Mouse (Mus musculus): Measurements from ENCODE around the gene Thsd4. TPM values are rescaled to one million over a fixed set of nuclear protein-coding genes. Genes with fewer than 3 reads are reported as not detected.

Thsd4 gene
- total and polyA plus RNA-seq, 2 experiments = 0.70 to 0.92 TPM

- DNase-seq (ENCODE audit: extremely low read depth, low read depth, low spot score) = no peak
- Histone ChIP-seq H3K27me3 (ENCODE audit: control insufficient read depth, insufficient read depth, low read length) (no peaks in the 10 kb centered on the region), H3K79me2 (ENCODE audit: control insufficient read depth, insufficient read depth, low read length) (no peaks in the 10 kb centered on the region), H3K27ac (replicated peaks; ENCODE audit: insufficient read depth, low read depth, low read length) (no peak overlapping the region), H3K9ac (ENCODE audit: low read depth, low read length) (no peak overlapping the region), H3K4me3 (ENCODE audit: insufficient read depth, low read depth, low read length) (no peak overlapping the region), H3K4me1 (ENCODE audit: control insufficient read depth, insufficient read depth, low read length) (no peaks in the 10 kb centered on the region), H3K36me3 (ENCODE audit: control insufficient read depth, insufficient read depth, low read length) (no peaks in the 10 kb centered on the region)
- TF ChIP-seq POLR2A (IDR thresholded peaks at IDR 0.05; ENCODE audit: extremely low read depth, insufficient read depth, low read length) = no peak
- no peak for TF ChIP-seq CTCF (IDR thresholded peaks at IDR 0.05; ENCODE audit: low read depth, low read length)
- WGBS = 23% methylated on average over 1 of the region's 1 CpGs
Observed at GRCm38 (mm10) chr9:60020444-60020843, 501.4 kb downstream of the Thsd4 start.

- no peak overlapping the region for H3K4me3 ChIP-seq (ENCODE audit: insufficient read depth, low read depth, low read length)
- H3K27ac ChIP-seq (replicated peaks; ENCODE audit: insufficient read depth, low read depth, low read length) = no peak overlapping the region
- H3K79me2 ChIP-seq (ENCODE audit: control insufficient read depth, insufficient read depth, low read length) = no peaks in the 10 kb centered on the region
- no peaks in the 10 kb centered on the region for H3K27me3 ChIP-seq (ENCODE audit: control insufficient read depth, insufficient read depth, low read length)
- H3K36me3 ChIP-seq (ENCODE audit: control insufficient read depth, insufficient read depth, low read length) = no peaks in the 10 kb centered on the region
- no peak for DNase-seq (ENCODE audit: extremely low read depth, low read depth, low spot score)
- no peak for TF ChIP-seq CTCF (IDR thresholded peaks at IDR 0.05; ENCODE audit: low read depth, low read length)
- TF ChIP-seq POLR2A (IDR thresholded peaks at IDR 0.05; ENCODE audit: extremely low read depth, insufficient read depth, low read length) = no peak
- H3K4me1 ChIP-seq (ENCODE audit: control insufficient read depth, insufficient read depth, low read length) = no peaks in the 10 kb centered on the region
- WGBS = 91% methylated on average over 1 of the region's 1 CpGs
- no peak overlapping the region for H3K9ac ChIP-seq (ENCODE audit: low read depth, low read length)
Observed at GRCm38 (mm10) chr9:60010285-60010684, 511.6 kb downstream of the Thsd4 start.

- Histone ChIP-seq H3K9ac (ENCODE audit: low read depth, low read length) (no peak overlapping the region), H3K4me1 (ENCODE audit: control insufficient read depth, insufficient read depth, low read length) (no peaks in the 10 kb centered on the region), H3K27ac (replicated peaks; ENCODE audit: insufficient read depth, low read depth, low read length) (no peak overlapping the region), H3K79me2 (ENCODE audit: control insufficient read depth, insufficient read depth, low read length) (no peaks in the 10 kb centered on the region), H3K27me3 (ENCODE audit: control insufficient read depth, insufficient read depth, low read length) (no peaks in the 10 kb centered on the region), H3K4me3 (ENCODE audit: insufficient read depth, low read depth, low read length) (no peak overlapping the region), H3K36me3 (ENCODE audit: control insufficient read depth, insufficient read depth, low read length) (no peaks in the 10 kb centered on the region)
- TF ChIP-seq POLR2A (IDR thresholded peaks at IDR 0.05; ENCODE audit: extremely low read depth, insufficient read depth, low read length) (no peak), CTCF (IDR thresholded peaks at IDR 0.05; ENCODE audit: low read depth, low read length) (no peak)
- WGBS = 50% methylated on average over 7 of the region's 7 CpGs
- DNase-seq (ENCODE audit: extremely low read depth, low read depth, low spot score) = no peak
Observed at GRCm38 (mm10) chr9:60008936-60009335, 512.9 kb downstream of the Thsd4 start.

- H3K27me3 ChIP-seq (ENCODE audit: control insufficient read depth, insufficient read depth, low read length) = no peaks in the 10 kb centered on the region
- H3K4me1 ChIP-seq (ENCODE audit: control insufficient read depth, insufficient read depth, low read length) = no peaks in the 10 kb centered on the region
- H3K27ac ChIP-seq (replicated peaks; ENCODE audit: insufficient read depth, low read depth, low read length) = no peak overlapping the region
- no peaks in the 10 kb centered on the region for H3K36me3 ChIP-seq (ENCODE audit: control insufficient read depth, insufficient read depth, low read length)
- no peak overlapping the region for H3K9ac ChIP-seq (ENCODE audit: low read depth, low read length)
- 92% methylated on average over 8 of the region's 8 CpGs for WGBS
- no peak for DNase-seq (ENCODE audit: extremely low read depth, low read depth, low spot score)
- no peaks in the 10 kb centered on the region for H3K79me2 ChIP-seq (ENCODE audit: control insufficient read depth, insufficient read depth, low read length)
- no peak for TF ChIP-seq POLR2A (IDR thresholded peaks at IDR 0.05; ENCODE audit: extremely low read depth, insufficient read depth, low read length)
- no peak overlapping the region for H3K4me3 ChIP-seq (ENCODE audit: insufficient read depth, low read depth, low read length)
Observed at GRCm38 (mm10) chr9:60002323-60002722, 519.5 kb downstream of the Thsd4 start.

GRCm38 (mm10) chr9:60001444-60001843, 520.4 kb downstream of the Thsd4 start:
- DNase-seq (ENCODE audit: extremely low read depth, low read depth, low spot score) = no peak
- H3K27ac ChIP-seq (replicated peaks; ENCODE audit: insufficient read depth, low read depth, low read length) = no peak overlapping the region
- H3K4me3 ChIP-seq (ENCODE audit: insufficient read depth, low read depth, low read length) = no peak overlapping the region
- 90% methylated on average over 3 of the region's 3 CpGs for WGBS
- H3K9ac ChIP-seq (ENCODE audit: low read depth, low read length) = no peak overlapping the region
- no peaks in the 10 kb centered on the region for H3K36me3 ChIP-seq (ENCODE audit: control insufficient read depth, insufficient read depth, low read length)
- H3K79me2 ChIP-seq (ENCODE audit: control insufficient read depth, insufficient read depth, low read length) = no peaks in the 10 kb centered on the region
- H3K4me1 ChIP-seq (ENCODE audit: control insufficient read depth, insufficient read depth, low read length) = no peaks in the 10 kb centered on the region
- TF ChIP-seq POLR2A (IDR thresholded peaks at IDR 0.05; ENCODE audit: extremely low read depth, insufficient read depth, low read length) = no peak
- TF ChIP-seq CTCF (IDR thresholded peaks at IDR 0.05; ENCODE audit: low read depth, low read length) = no peak
- no peaks in the 10 kb centered on the region for H3K27me3 ChIP-seq (ENCODE audit: control insufficient read depth, insufficient read depth, low read length)

GRCm38 (mm10) chr9:59997725-59998124, 524.1 kb downstream of the Thsd4 start:
- TF ChIP-seq POLR2A (IDR thresholded peaks at IDR 0.05; ENCODE audit: extremely low read depth, insufficient read depth, low read length) (no peak), CTCF (IDR thresholded peaks at IDR 0.05; ENCODE audit: low read depth, low read length) (no peak)
- Histone ChIP-seq H3K27me3 (ENCODE audit: control insufficient read depth, insufficient read depth, low read length) (no peaks in the 10 kb centered on the region), H3K4me1 (ENCODE audit: control insufficient read depth, insufficient read depth, low read length) (no peaks in the 10 kb centered on the region), H3K36me3 (ENCODE audit: control insufficient read depth, insufficient read depth, low read length) (no peaks in the 10 kb centered on the region), H3K27ac (replicated peaks; ENCODE audit: insufficient read depth, low read depth, low read length) (no peak overlapping the region), H3K79me2 (ENCODE audit: control insufficient read depth, insufficient read depth, low read length) (no peaks in the 10 kb centered on the region), H3K4me3 (ENCODE audit: insufficient read depth, low read depth, low read length) (no peak overlapping the region), H3K9ac (ENCODE audit: low read depth, low read length) (no peak overlapping the region)
- 93% methylated on average over 4 of the region's 4 CpGs for WGBS
- no peak for DNase-seq (ENCODE audit: extremely low read depth, low read depth, low spot score)
